Mouse (Mus musculus) liver, postnatal 0 days (tissue): Measurements from ENCODE around the gene Cdca5. TPM values are rescaled to one million over a fixed set of nuclear protein-coding genes. Genes with fewer than 3 reads are reported as not detected.

Source experiments
- ATAC-seq: fragments of 200-750 bp; cut with Nextera tagmentation; 2 replicates; pipeline ENCODE4 v1.8.0; 2017; ENCODE audit warnings: mild to moderate bottlenecking, moderate library complexity
- DNase-seq: peaks from one replicate; pipeline ENCODE4 v3.0.0-alpha.2; 2016
- H3K27ac ChIP-seq: fragments of 300-500 bp; sonication (generic); 2 replicates; pipeline ENCODE4 v1.5.1; 2014; ENCODE audit warnings: antibody characterized with exemption, moderate library complexity, mild to moderate bottlenecking, low read depth
- H3K27me3 ChIP-seq: fragments of 300-500 bp; sonication (generic); 2 replicates; pipeline ENCODE4 v1.6.1; 2014; ENCODE audit warnings: low read length, control low read depth, mixed read lengths; ENCODE audit not compliant: insufficient read depth
- H3K36me3 ChIP-seq: fragments of 300-500 bp; sonication (generic); replicated peaks from 2 replicates; pipeline ENCODE4 v1.6.1; 2014; ENCODE audit warnings: mild to moderate bottlenecking, control low read depth, low read length, moderate library complexity, mixed read lengths; ENCODE audit not compliant: insufficient read depth
- H3K4me1 ChIP-seq: fragments of 300-500 bp; sonication (generic); 2 replicates; pipeline ENCODE4 v1.6.1; 2014; ENCODE audit warnings: antibody characterized with exemption, mild to moderate bottlenecking, control low read depth; ENCODE audit not compliant: insufficient read depth
- H3K4me2 ChIP-seq: fragments of 300-500 bp; sonication (generic); 2 replicates; pipeline ENCODE4 v1.6.1; 2014; ENCODE audit warnings: low read depth, mild to moderate bottlenecking, low read length, moderate library complexity, mixed read lengths
- H3K4me3 ChIP-seq: fragments of 300-500 bp; sonication (generic); 2 replicates; pipeline ENCODE4 v1.5.1; 2014; ENCODE audit warnings: low read depth, low read length
- H3K9ac ChIP-seq: fragments of 300-500 bp; sonication (generic); replicated peaks from 2 replicates; pipeline ENCODE4 v1.6.1; 2014; ENCODE audit warnings: mild to moderate bottlenecking, moderate library complexity
- H3K9me3 ChIP-seq: fragments of 300-500 bp; sonication (generic); 2 replicates; pipeline ENCODE4 v1.6.1; 2016; ENCODE audit warnings: mild to moderate bottlenecking, control low read depth, low read length, mixed read lengths
- CTCF ChIP-seq: sonication (generic); IDR thresholded peaks from 2 replicates; pipeline ENCODE4 v1.5.1; 2016; ENCODE audit warnings: antibody characterized with exemption, low read depth
- EP300 ChIP-seq: IDR thresholded peaks from 2 replicates; pipeline ENCODE4 v1.6.1; 2016; ENCODE audit warnings: antibody characterized with exemption, low read depth, mild to moderate bottlenecking
- WGBS: fragments of 180-500 bp; shearing (Covaris S2); extraction: QIAGEN DNeasy Blood & Tissue Kit; methylation state at CpG from one replicate; pipeline ENCODE4 v1.1.7; 2014; ENCODE audit not compliant: insufficient replicate concordance; 5-methylcytosine and 5-hydroxymethylcytosine counted together
- polyA plus RNA-seq: library from polyadenylated mRNA; unstranded; fragments of >200 nt; fragmentation: Nextera tagmentation; extraction: Ambion mirVana; gene quantifications from 2 replicates; pipeline ENCODE4 v1.2.1, GENCODE M21; 2015

The Cdca5 gene
- polyA plus RNA-seq, result 13.5 and 15.0 TPM in 2 replicates

- Histone ChIP-seq H3K4me1 (peaks cover 21% of the 10 kb centered on the region), H3K9me3 (no peaks in the 10 kb centered on the region), H3K27me3 (no peaks in the 10 kb centered on the region), H3K4me3 (peak within 1 kb of the TSS; percentile 93), H3K36me3 (peaks cover 55% of the 10 kb centered on the region), H3K4me2 (peak within 1 kb of the TSS; percentile 98), H3K27ac (peak within 1 kb of the TSS; percentile 70), H3K9ac (peak within 1 kb of the TSS; percentile 85)
- TF ChIP-seq EP300, result peak; percentile 68; the same call in 1 of the 2 replicates
- no peak for TF ChIP-seq CTCF
- peak; percentile 92 for ATAC-seq
- WGBS, result under 1% methylated on average over 58 of the region's 58 CpGs
- peak; percentile 97 for DNase-seq
Measured at GRCm38 (mm10) chr19:6084478-6085248, at the start of gene Cdca5, which contains the start of gene Zfpl1. Gene Cdca5 (plus strand): TSS chr19:6084983. Gene Zfpl1 (minus strand): TSS chr19:6084956.

- Histone ChIP-seq H3K27me3 (no peaks in the 10 kb centered on the region), H3K27ac (no peak overlapping the region), H3K4me3 (no peak overlapping the region), H3K4me2 (no peak overlapping the region), H3K9me3 (no peaks in the 10 kb centered on the region), H3K36me3 (no peaks in the 10 kb centered on the region), H3K4me1 (peaks cover 6% of the 10 kb centered on the region), H3K9ac (no peak overlapping the region)
- no peak for ATAC-seq
- DNase-seq, result no peak
- 40% methylated on average over 9 of the region's 9 CpGs for WGBS
- TF ChIP-seq CTCF (no peak), EP300 (no peak)
Measured at GRCm38 (mm10) chr19:6035966-6036585, 48.7 kb upstream of the Cdca5 start.

DNA sequence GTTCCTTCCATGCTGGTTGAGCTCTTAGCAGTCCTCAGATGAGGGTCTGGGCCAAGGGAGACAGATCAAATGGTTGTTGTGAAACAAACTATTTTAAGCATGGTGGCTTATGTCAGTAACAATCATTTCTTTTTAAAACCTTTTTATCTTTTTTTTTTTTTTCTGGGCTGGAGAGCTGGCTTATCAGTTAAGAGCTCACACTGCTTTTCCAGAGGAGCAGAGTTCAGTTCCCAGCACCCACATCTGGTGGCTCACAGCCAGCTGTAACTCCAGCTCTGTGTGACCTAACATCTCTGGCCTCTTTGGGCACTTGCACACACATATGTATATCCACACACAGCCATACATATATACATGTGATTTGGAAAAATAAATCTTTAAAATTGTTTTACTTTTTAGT, 47.1 kb upstream of the Cdca5 start:
- no peak for DNase-seq
- Histone ChIP-seq H3K4me3 (no peak overlapping the region), H3K4me1 (peaks cover 12% of the 10 kb centered on the region), H3K36me3 (no peaks in the 10 kb centered on the region), H3K9me3 (no peaks in the 10 kb centered on the region), H3K9ac (no peak overlapping the region), H3K4me2 (no peak overlapping the region), H3K27ac (no peak overlapping the region), H3K27me3 (no peaks in the 10 kb centered on the region)
- TF ChIP-seq CTCF (no peak), EP300 (no peak)
- ATAC-seq, result no peak

DNA sequence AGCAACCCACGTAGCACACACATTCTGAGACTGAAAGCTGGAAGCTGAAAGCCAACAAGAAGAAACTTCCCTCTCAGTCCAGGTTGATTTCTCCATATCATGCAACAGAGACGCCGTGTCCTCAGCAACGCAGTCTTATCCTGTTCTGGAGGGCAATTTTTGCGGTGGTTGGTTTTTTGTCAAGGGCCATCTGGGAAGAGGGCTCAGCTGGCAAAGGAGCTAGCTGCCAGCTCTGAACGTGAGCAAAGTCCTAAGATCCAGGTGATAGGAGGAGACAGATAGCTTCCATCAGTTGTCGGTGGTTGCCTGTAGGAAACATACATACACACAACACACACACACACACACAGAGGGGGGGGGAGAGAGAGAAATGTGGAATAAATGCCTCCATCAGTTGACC, 46.5 kb upstream of the Cdca5 start:
- Histone ChIP-seq H3K4me2 (no peak overlapping the region), H3K4me3 (no peak overlapping the region), H3K27ac (no peak overlapping the region), H3K9me3 (no peaks in the 10 kb centered on the region), H3K36me3 (no peaks in the 10 kb centered on the region), H3K9ac (no peak overlapping the region), H3K4me1 (peaks cover 12% of the 10 kb centered on the region), H3K27me3 (no peaks in the 10 kb centered on the region)
- 63% methylated on average over 7 of the region's 7 CpGs for WGBS
- no peak for ATAC-seq
- TF ChIP-seq EP300, result no peak
- DNase-seq, result no peak

DNA sequence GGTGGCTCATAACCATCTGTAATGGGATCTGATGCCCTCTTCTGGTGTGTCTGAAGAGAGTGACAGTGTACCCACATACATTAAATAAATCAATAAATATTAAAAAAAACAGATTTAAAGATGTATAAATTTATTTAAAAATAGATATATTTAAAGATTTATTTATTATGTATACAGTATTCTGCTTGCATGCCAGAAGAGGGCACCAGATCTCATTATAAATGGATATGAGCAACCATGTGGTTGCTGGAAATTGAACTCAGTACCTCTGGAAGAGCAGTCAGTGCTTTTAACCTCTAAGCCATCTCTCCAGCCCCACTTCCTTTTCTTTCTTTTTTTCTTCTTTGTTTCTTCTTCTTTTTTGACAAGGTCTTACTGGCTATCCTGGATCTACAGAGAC, 44.8 kb upstream of the Cdca5 start:
- Histone ChIP-seq H3K4me2 (no peak overlapping the region), H3K4me1 (peaks cover 16% of the 10 kb centered on the region), H3K9ac (no peak overlapping the region), H3K4me3 (no peak overlapping the region), H3K9me3 (no peaks in the 10 kb centered on the region), H3K36me3 (no peaks in the 10 kb centered on the region), H3K27me3 (no peaks in the 10 kb centered on the region), H3K27ac (no peak overlapping the region)
- TF ChIP-seq EP300 (no peak), CTCF (peak; percentile 43)
- no peak for ATAC-seq
- no peak for DNase-seq

DNA sequence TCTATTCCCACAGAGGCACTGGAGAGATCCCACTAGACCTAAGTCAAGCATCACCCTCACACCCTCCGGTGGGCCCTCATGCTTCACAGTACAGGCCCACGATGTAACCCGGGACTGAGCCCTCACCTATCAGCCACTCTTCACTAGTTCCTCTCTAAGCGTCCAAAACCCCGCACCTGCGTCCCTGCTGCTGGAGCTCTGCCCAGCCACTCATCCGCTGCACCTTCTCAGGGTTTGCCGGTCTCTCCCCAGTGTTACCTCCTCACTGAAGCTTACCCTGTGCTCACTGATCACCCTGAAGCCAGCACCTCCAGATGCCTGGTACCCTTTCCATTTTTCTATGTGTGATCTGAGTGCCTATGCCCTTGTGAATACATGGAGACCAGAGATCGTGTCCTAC, 42.5 kb upstream of the Cdca5 start:
- Histone ChIP-seq H3K4me1 (peaks cover 15% of the 10 kb centered on the region), H3K4me3 (no peak overlapping the region), H3K36me3 (no peaks in the 10 kb centered on the region), H3K27me3 (no peaks in the 10 kb centered on the region), H3K4me2 (no peak overlapping the region), H3K27ac (no peak overlapping the region), H3K9ac (no peak overlapping the region), H3K9me3 (no peaks in the 10 kb centered on the region)
- ATAC-seq, result no peak
- WGBS, result 85% methylated on average over 9 of the region's 9 CpGs
- no peak for DNase-seq
- TF ChIP-seq CTCF (no peak), EP300 (no peak)
